Mouse (Mus musculus): ENCODE measurements around the gene Hspb9.

Hspb9 gene

GRCm38 (mm10) chr11:100705095-100705747 is 8.4 kb upstream of the Hspb9 start:
- DNase-seq = no peak

- DNase-seq = no peak
Measured at GRCm38 (mm10) chr11:100709201-100709810, 4.3 kb upstream of the Hspb9 start.

GRCm38 (mm10) chr11:100710528-100710927 is 3.1 kb upstream of the Hspb9 start:
- DNase-seq = no peak

- no peak for DNase-seq
Measured at GRCm38 (mm10) chr11:100710977-100711376, 2.7 kb upstream of the Hspb9 start.

GRCm38 (mm10) chr11:100711783-100712615 is 1.7 kb upstream of the Hspb9 start, which contains the start of gene Kat2a:
TSS of gene Kat2a (minus strand) at chr11:100712465.
- DNase-seq = peak; percentile 59 to 69

- no peak for DNase-seq
Measured at GRCm38 (mm10) chr11:100713174-100713573, 476 bp upstream of the Hspb9 start.

- DNase-seq = peak; percentile 75 to 78
Measured at GRCm38 (mm10) chr11:100714534-100714915, 875 bp downstream of the Hspb9 start.

- DNase-seq = no peak
Measured at GRCm38 (mm10) chr11:100714948-100715347, 1.3 kb downstream of the Hspb9 start.

- no peak for DNase-seq
Measured at GRCm38 (mm10) chr11:100716649-100717048, 3.0 kb downstream of the Hspb9 start.

- no peak for DNase-seq
Measured at GRCm38 (mm10) chr11:100718462-100718861, 4.8 kb downstream of the Hspb9 start.

GRCm38 (mm10) chr11:100718866-100719265 is 5.2 kb downstream of the Hspb9 start:
- no peak for DNase-seq

- no peak for DNase-seq
Measured at GRCm38 (mm10) chr11:100719312-100719711, 5.7 kb downstream of the Hspb9 start.

GRCm38 (mm10) chr11:100719893-100720292 is 6.2 kb downstream of the Hspb9 start:
- no peak for DNase-seq

- DNase-seq = no peak
Measured at GRCm38 (mm10) chr11:100720345-100720744, 6.7 kb downstream of the Hspb9 start.

GRCm38 (mm10) chr11:100721254-100721653 is 7.6 kb downstream of the Hspb9 start:
- DNase-seq = no peak

GRCm38 (mm10) chr11:100721776-100722492 is 8.3 kb downstream of the Hspb9 start:
- DNase-seq = no peak

- DNase-seq = no peak
Measured at GRCm38 (mm10) chr11:100722493-100723028, 8.9 kb downstream of the Hspb9 start.

GRCm38 (mm10) chr11:100724919-100725512 is 11.4 kb downstream of the Hspb9 start:
- DNase-seq = no peak

- no peak for DNase-seq
Measured at GRCm38 (mm10) chr11:100727201-100727600, 13.6 kb downstream of the Hspb9 start.

- DNase-seq = no peak
Measured at GRCm38 (mm10) chr11:100728601-100729000, 15.0 kb downstream of the Hspb9 start.

GRCm38 (mm10) chr11:100729976-100730375 is 16.3 kb downstream of the Hspb9 start:
- DNase-seq = no peak

GRCm38 (mm10) chr11:100730477-100731205 is 17.0 kb downstream of the Hspb9 start:
- no peak for DNase-seq
